Mouse (Mus musculus): ENCODE measurements around the gene Dntt.

- TF ChIP-seq GATA1 (IDR thresholded peaks at IDR 0.05; ENCODE audit: low read length) (no peak), TAL1 (IDR thresholded peaks at IDR 0.05; ENCODE audit: low read length) (no peak)
Observed at GRCm38 (mm10) chr19:41083646-41084045, 54.6 kb downstream of the Dntt start.

Measured in erythroblast, embryonic 14.5 days (primary cell).